Mouse (Mus musculus) liver, adult 2 months (tissue): Measurements from ENCODE around the gene As3mt. TPM values are rescaled to one million over a fixed set of nuclear protein-coding genes. Genes with fewer than 3 reads are reported as not detected.

Experiments
- DNase-seq: peaks from one replicate; pipeline ENCODE4 v3.0.0-alpha.2; 2011; ENCODE audit warnings: low read depth, low spot score; ENCODE audit errors: extremely low read depth
- H3K27ac ChIP-seq: fragments of 200-500 bp; replicated peaks from 2 replicates; pipeline ENCODE4 v1.5.1; 2012; ENCODE audit warnings: low read depth, mild to moderate bottlenecking, control low read depth, inconsistent platforms, low read length; ENCODE audit not compliant: insufficient read depth
- H3K27me3 ChIP-seq: fragments of 200-500 bp; 2 replicates; pipeline ENCODE4 v1.6.1; 2012; ENCODE audit warnings: mild to moderate bottlenecking, moderate library complexity, low read length, inconsistent platforms; ENCODE audit not compliant: control insufficient read depth, insufficient read depth
- H3K36me3 ChIP-seq: fragments of 200-500 bp; 2 replicates; pipeline ENCODE4 v1.6.1; 2012; ENCODE audit warnings: low read length, inconsistent platforms; ENCODE audit not compliant: control insufficient read depth, insufficient read depth
- H3K4me1 ChIP-seq: fragments of 200-500 bp; 2 replicates; pipeline ENCODE4 v1.6.1; 2011; ENCODE audit warnings: low read length; ENCODE audit not compliant: control insufficient read depth, insufficient read depth
- H3K4me3 ChIP-seq: fragments of 200-500 bp; 2 replicates; pipeline ENCODE4 v1.5.1; 2011; ENCODE audit warnings: low read depth, mild to moderate bottlenecking, control low read depth, low read length, moderate library complexity; ENCODE audit not compliant: insufficient read depth
- H3K79me2 ChIP-seq: fragments of 200-500 bp; 2 replicates; pipeline ENCODE4 v1.6.1; 2012; ENCODE audit warnings: inconsistent platforms, mild to moderate bottlenecking, low read length, moderate library complexity; ENCODE audit not compliant: control insufficient read depth, insufficient read depth
- H3K9ac ChIP-seq: fragments of 200-500 bp; 2 replicates; pipeline ENCODE4 v1.6.1; 2012; ENCODE audit warnings: low read depth, mild to moderate bottlenecking, control low read depth, inconsistent platforms, low read length
- CTCF ChIP-seq: fragments of 200-500 bp; IDR thresholded peaks from 2 replicates; pipeline ENCODE4 v1.5.1; 2011; ENCODE audit warnings: low read depth, low read length, control low read depth
- POLR2A ChIP-seq: fragments of 200-500 bp; IDR thresholded peaks from 2 replicates; pipeline ENCODE4 v1.6.1; 2011; ENCODE audit warnings: low read length, control low read depth; ENCODE audit not compliant: insufficient read depth; ENCODE audit errors: extremely low read depth
- WGBS: fragments of 180-500 bp; shearing (Covaris S2); methylation state at CpG from one replicate; pipeline ENCODE4 v1.1.7; 2018; 5-methylcytosine and 5-hydroxymethylcytosine counted together
- polyA plus RNA-seq: library from polyadenylated mRNA; depleted of rRNA; stranded (reverse); fragments of >200 nt; gene quantifications from 2 replicates; pipeline ENCODE4 v1.2.3, GENCODE M21; 2012
- total RNA-seq: library from RNA; depleted of rRNA; stranded (reverse); fragments of >200 nt; gene quantifications from 2 replicates; pipeline ENCODE4 v1.2.3, GENCODE M21; 2014

Gene As3mt
- total and polyA plus RNA-seq, 2 experiments: 19.3 to 67.9 TPM

DNA sequence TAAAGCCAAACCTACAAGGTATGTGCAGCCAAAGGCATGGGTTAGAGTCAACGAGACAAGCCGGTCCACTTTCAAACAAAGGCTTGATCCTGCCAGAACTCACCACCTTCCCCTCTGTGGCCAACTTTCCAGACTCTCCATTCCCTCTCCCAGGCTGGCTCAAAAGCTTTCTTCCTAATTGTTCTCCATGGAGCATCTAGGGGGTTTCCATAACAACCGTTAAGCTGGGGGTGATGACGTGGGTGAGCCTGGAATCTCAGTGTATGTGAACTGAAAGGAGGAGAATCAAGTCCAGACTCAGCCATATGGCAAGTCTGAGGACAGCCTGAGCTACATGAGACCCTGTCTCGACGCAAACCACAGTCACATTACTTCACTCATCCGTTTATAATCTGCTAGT, 41.8 kb upstream of the As3mt start:
- Histone ChIP-seq H3K27me3 (no peaks in the 10 kb centered on the region), H3K4me3 (no peak overlapping the region), H3K27ac (no peak overlapping the region), H3K9ac (no peak overlapping the region), H3K36me3 (no peaks in the 10 kb centered on the region), H3K79me2 (no peaks in the 10 kb centered on the region), H3K4me1 (peaks cover 31% of the 10 kb centered on the region)
- 84% methylated on average over 7 of the region's 7 CpGs for WGBS
- DNase-seq: peak; percentile 5
- TF ChIP-seq CTCF (no peak), POLR2A (no peak)

DNA sequence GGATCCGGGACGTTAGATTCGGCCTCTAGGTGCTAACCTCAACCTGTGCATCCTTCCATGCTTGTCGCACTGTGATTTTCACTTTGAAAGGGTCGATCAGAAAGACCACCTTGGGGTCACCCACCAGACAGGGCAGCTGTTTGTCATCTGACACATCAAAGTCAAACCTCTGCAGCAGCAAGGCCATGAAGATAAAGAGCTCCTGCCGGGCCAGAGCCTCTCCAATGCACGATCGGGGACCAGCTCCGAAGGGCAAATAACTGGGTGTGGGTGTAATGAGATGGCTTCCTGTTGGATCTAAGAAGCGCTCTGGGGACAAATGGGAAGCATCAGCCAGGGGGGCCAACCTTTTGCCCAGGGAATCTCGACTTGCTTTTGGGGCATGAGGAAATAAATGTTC, 40.0 kb upstream of the As3mt start:
- no peak for DNase-seq
- no peak for TF ChIP-seq CTCF
- no peak for TF ChIP-seq POLR2A
- no peak overlapping the region for H3K4me3 ChIP-seq
- H3K4me1 ChIP-seq: peaks cover 27% of the 10 kb centered on the region
- no peaks in the 10 kb centered on the region for H3K79me2 ChIP-seq
- H3K27ac ChIP-seq: peak overlapping the region; percentile 73
- no peaks in the 10 kb centered on the region for H3K27me3 ChIP-seq
- H3K36me3 ChIP-seq: no peaks in the 10 kb centered on the region
- WGBS: 41% methylated on average over 11 of the region's 11 CpGs
- no peak overlapping the region for H3K9ac ChIP-seq

DNA sequence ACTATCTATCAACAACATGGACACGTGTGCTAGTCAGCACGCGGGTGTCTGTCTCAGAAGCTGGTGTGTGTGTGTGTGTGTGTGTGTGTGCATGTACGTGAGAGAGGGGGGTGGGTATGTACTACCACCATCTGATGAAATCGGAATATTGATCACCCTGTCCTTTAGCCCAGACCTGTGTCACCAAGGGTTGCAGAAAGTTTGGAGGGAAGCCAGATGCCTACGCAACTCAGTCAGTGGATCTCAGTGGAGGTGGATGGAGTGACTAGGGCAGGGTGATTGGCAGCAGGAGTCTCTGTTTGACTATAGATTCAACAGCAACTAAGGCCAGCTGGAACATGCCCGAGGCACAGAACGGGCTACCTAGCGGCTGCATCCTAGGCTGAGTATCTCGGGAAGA, 39.0 kb upstream of the As3mt start:
- TF ChIP-seq CTCF: no peak
- TF ChIP-seq POLR2A: no peak

DNA sequence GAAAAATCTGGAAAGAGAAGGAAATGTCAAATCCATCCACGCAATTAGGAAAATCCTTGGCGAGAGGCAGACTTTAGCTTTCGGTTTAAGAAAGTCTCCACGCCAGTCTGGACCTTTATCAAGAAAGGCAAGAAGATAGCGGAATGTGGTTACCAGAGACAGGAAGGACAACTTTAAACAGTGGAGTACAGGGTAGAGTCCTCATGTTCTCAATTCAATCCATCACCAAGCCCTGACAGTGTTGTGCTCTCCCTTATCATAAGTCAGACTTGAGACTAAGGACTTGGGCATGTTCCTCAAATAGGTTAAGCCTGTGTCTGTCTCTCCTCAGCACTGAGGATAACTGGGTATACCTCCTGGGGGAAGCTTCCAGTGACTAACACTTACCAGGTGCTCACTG, 37.5 kb upstream of the As3mt start:
- Histone ChIP-seq H3K4me3 (no peak overlapping the region), H3K27ac (no peak overlapping the region), H3K27me3 (no peaks in the 10 kb centered on the region), H3K4me1 (peaks cover 32% of the 10 kb centered on the region), H3K36me3 (no peaks in the 10 kb centered on the region), H3K79me2 (no peaks in the 10 kb centered on the region), H3K9ac (peak overlapping the region; percentile 19; the same call in 1 of the 2 replicates)
- peak; percentile 15 for DNase-seq
- 79% methylated on average over 5 of the region's 5 CpGs for WGBS
- TF ChIP-seq CTCF (no peak), POLR2A (no peak)

More for the DNA sequence above, 39.0 kb upstream of the As3mt start:
- DNase-seq: peak; percentile 100
- Histone ChIP-seq H3K9ac (peak overlapping the region; percentile 19), H3K4me1 (peaks cover 30% of the 10 kb centered on the region), H3K27me3 (no peaks in the 10 kb centered on the region), H3K36me3 (no peaks in the 10 kb centered on the region), H3K27ac (peak overlapping the region; percentile 73), H3K79me2 (no peaks in the 10 kb centered on the region), H3K4me3 (0 out of 2 replicates have a peak overlapping the region, but pooled peaks have one; percentile 0)
- WGBS: 26% methylated on average over 10 of the region's 10 CpGs

DNA sequence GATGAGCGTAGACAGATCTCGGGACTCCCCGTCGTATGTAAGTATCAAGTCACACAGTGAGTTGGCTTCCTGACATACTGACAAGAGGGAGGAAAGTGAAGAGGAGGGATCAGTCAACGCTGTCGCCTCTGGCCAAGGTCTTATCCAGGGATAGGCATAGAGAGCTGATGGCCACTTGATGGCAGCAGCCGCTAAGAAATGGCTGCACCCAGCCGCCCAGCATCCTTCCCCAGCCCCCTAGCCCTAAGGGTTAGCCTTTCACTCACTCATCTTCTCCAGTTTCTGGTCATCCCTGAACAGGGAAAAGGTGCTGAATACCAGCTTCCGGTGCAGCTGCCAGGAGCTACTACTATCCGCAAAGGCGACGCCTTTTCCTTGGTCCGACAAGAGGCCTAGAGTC, 36.6 kb upstream of the As3mt start:
- WGBS: 31% methylated on average over 13 of the region's 13 CpGs
- no peak overlapping the region for H3K27ac ChIP-seq
- DNase-seq: peak; percentile 53
- H3K4me3 ChIP-seq: no peak overlapping the region
- no peaks in the 10 kb centered on the region for H3K27me3 ChIP-seq
- H3K79me2 ChIP-seq: no peaks in the 10 kb centered on the region
- no peaks in the 10 kb centered on the region for H3K36me3 ChIP-seq
- H3K4me1 ChIP-seq: peaks cover 39% of the 10 kb centered on the region
- TF ChIP-seq CTCF (peak; percentile 96), POLR2A (no peak)
- H3K9ac ChIP-seq: no peak overlapping the region

DNA sequence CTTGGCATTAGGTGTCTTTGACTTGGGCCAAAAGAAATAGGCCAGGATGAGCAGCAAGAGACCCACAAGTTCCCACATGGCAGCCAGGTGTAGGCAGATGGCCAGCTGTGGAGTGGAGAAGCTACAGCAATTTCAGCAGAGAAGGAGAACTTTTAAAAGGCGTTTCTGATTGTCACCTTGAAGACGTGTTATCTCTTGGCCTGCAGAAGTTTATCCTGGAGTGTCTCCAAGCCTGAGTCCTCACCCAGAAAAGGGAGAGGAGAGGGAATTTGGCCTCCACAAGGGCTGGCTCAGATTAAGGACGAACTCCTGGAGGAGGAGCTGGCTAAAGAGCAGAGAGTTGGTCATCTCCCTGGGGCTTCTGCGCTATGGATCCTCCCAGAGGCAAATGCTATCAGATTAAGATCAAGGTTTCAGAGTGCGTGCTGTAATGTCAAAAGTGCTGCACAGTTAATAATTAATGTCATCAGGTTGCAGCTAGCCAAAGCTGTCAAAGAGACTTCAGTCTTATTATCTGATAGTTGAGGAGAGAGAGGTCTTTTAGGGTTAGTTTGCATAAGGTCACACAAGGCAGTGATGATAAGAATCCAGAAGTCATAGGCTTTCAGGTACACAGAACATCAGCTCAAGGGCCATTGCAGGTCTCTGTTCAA, 34.4 kb upstream of the As3mt start, which contains the start of gene Cyp17a1:
Gene Cyp17a1 (minus strand): TSS at position 407 of the 653 bp plus-strand sequence.
- Histone ChIP-seq H3K79me2 (no peaks in the 10 kb centered on the region), H3K27ac (peak within 1 kb of the TSS; percentile 50), H3K9ac (peak within 1 kb of the TSS; percentile 45; the same call in 1 of the 2 replicates), H3K36me3 (no peaks in the 10 kb centered on the region), H3K4me3 (no peak within 1 kb of the TSS), H3K27me3 (no peaks in the 10 kb centered on the region), H3K4me1 (peaks cover 32% of the 10 kb centered on the region)
- 22% methylated on average over 5 of the region's 5 CpGs for WGBS
- no peak for TF ChIP-seq POLR2A
- no peak for TF ChIP-seq CTCF
- DNase-seq: peak; percentile 100
